Mouse (Mus musculus) myocyte (in vitro differentiated cells): ENCODE measurements at regions not wholly inside any gene's neighbourhood (a gene's known extent, or its start where the extent isn't known, plus 50 kb on each side); places are given as distances from the start of the nearest gene placed in this dataset.

ENCODE experiments used
- E2F4 ChIP-seq: IDR thresholded peaks from one replicate; pipeline ENCODE4 v1.6.1; 2011; ENCODE audit warnings: mild to moderate bottlenecking, control low read depth, moderate library complexity; ENCODE audit not compliant: insufficient read depth
- MYOD1 ChIP-seq, 3 experiments: IDR thresholded peaks; one replicate each; pipeline ENCODE4 v1.6.1; 2011; ENCODE audit warnings: control low read depth in 2 of 3, low read depth in 2 of 3, mild to moderate bottlenecking in 2 of 3, moderate library complexity in 1 of 3; ENCODE audit not compliant: insufficient read length in 2 of 3, control insufficient read depth in 1 of 3
- POLR2A ChIP-seq: IDR thresholded peaks from one replicate; pipeline ENCODE4 v1.6.1; 2011; ENCODE audit warnings: low read depth, mild to moderate bottlenecking, control low read depth, moderate library complexity; ENCODE audit not compliant: insufficient read length
- POLR2AphosphoS2 ChIP-seq: IDR thresholded peaks from one replicate; pipeline ENCODE4 v1.6.1; 2011; ENCODE audit warnings: low read depth, control low read depth; ENCODE audit not compliant: insufficient read length
- TCF12 ChIP-seq: IDR thresholded peaks from one replicate; pipeline ENCODE4 v1.6.1; 2011; ENCODE audit warnings: mild to moderate bottlenecking, control low read depth; ENCODE audit not compliant: poor library complexity, insufficient read depth, severe bottlenecking
- USF1 ChIP-seq: IDR thresholded peaks from one replicate; pipeline ENCODE4 v1.6.1; 2011; ENCODE audit warnings: low read depth, mild to moderate bottlenecking, control low read depth, moderate library complexity

DNA sequence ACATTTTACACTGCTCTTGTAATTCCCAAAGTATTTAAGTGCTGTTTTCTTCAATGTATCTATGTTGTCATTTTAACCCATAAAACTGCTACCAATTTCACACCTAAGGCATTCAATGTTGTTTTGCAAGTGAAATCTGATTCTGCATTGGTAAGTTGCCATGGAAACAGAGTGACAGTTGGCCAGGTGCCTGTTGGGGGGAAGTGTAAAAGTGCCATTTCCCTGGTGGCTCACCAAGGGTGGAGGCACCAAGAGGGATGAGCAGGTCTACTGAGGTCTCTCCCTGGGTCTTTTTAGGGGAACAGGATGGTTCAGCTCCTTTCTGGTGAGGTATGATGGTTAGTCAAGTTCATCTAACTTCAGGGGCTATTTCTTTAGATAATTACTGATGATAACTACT is 331.0 kb upstream of the Sox11 start:
- no peak for TF ChIP-seq POLR2A
- no peak for TF ChIP-seq E2F4
- no peak for TF ChIP-seq MYOD1 (IDR thresholded peaks at IDR 0.05; ENCODE audit: control insufficient read depth in 1 of 3, insufficient read length in 2 of 3, low read depth in 2 of 3)
- TF ChIP-seq USF1, result no peak
- TF ChIP-seq POLR2AphosphoS2, result no peak
- TF ChIP-seq TCF12, result no peak
